Comparison of ENCODE assay signal across 15 mouse cellular contexts in the genomic region with DNA sequence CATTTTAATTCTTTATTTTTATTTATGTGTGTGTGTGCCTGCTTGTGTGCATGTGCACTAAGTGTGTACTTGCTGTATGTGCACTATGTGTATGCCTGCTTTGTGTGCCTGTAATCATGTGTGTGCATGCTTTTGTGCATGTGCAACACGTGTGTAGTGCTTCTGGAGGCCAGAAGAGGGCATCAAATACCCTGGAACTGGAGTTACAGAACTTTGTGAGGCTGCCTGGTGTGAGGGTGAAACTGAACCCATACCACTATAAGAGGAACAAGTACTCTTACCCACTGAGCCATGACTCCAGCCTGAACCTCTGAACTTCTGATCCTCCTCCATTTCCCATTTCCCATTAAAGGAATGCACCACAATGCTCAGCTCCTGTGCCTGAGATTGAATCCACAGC. TPM values are rescaled to one million over a fixed set of nuclear protein-coding genes. Genes with fewer than 3 reads are reported as not detected.
"Had no signal": no experiment of that assay in that cellular context is flagged by ENCODE, and none has a peak within 500 bp of the region (broad histone marks: within the 10 kb centered on the region; RNA-seq: fewer than 3 reads in every experiment).

No protein-coding gene starts in this region.

- H3K4me2 ChIP-seq: limb, embryonic 15.5 days; liver, embryonic 12.5 days; lung, embryonic 15.5 days; midbrain, embryonic 13.5 days had no signal

- H3K36me3 ChIP-seq: limb, embryonic 15.5 days; liver, embryonic 12.5 days; lung, embryonic 15.5 days; midbrain, embryonic 13.5 days had no signal

- ATAC-seq: liver, embryonic 12.5 days; midbrain, embryonic 13.5 days had no signal

- DNase-seq: kidney, adult 11 months; kidney, postnatal 14 days; right cerebral cortex, postnatal 14 days; thymus, postnatal 4 days had no signal

- H3K27ac ChIP-seq: limb, embryonic 15.5 days; liver, embryonic 12.5 days; lung, embryonic 15.5 days; midbrain, embryonic 13.5 days had no signal

- H3K9ac ChIP-seq: limb, embryonic 15.5 days; liver, embryonic 12.5 days; lung, embryonic 15.5 days; midbrain, embryonic 13.5 days had no signal

- H3K4me3 ChIP-seq: limb, embryonic 15.5 days; liver, embryonic 12.5 days; lung, embryonic 15.5 days; midbrain, embryonic 13.5 days had no signal

- H3K4me1 ChIP-seq: limb, embryonic 15.5 days; liver, embryonic 12.5 days; lung, embryonic 15.5 days had no signal

- H3K9me3 ChIP-seq: limb, embryonic 15.5 days; liver, embryonic 12.5 days; lung, embryonic 15.5 days; midbrain, embryonic 13.5 days had no signal

- H3K27me3 ChIP-seq: limb, embryonic 15.5 days; lung, embryonic 15.5 days had no signal

RNA-seq across cellular contexts. Expression of a gene that starts 59.9 kb away (rescaled TPM):
- polyA plus RNA-seq: kidney, embryonic 14.5 days; large intestine, adult 2 months; limb, embryonic 15.5 days; liver, embryonic 12.5 days; liver, embryonic 16.5 days; lung, embryonic 15.5 days; neural tube, embryonic 14.5 days; small intestine, adult 2 months; stomach, embryonic 16.5 days; thymus, postnatal 0 days had no signal
